Mouse (Mus musculus) kidney, embryonic 15.5 days (tissue): ENCODE results near the gene Bend5. TPM values are rescaled to one million over a fixed set of nuclear protein-coding genes. Genes with fewer than 3 reads are reported as not detected.

Experiments used
- ATAC-seq: fragments of 200-750 bp; cut with Nextera tagmentation; replicated peaks from 2 replicates; pipeline ENCODE4 v1.8.0; 2017; ENCODE audit warnings: moderate TSS enrichment; ENCODE audit not compliant: low FRiP score
- H3K27ac ChIP-seq: fragments of 300-500 bp; sonication (generic); 2 replicates; pipeline ENCODE4 v1.5.1; 2015; ENCODE audit warnings: mild to moderate bottlenecking, inconsistent platforms
- H3K27me3 ChIP-seq: fragments of 300-500 bp; sonication (generic); 2 replicates; pipeline ENCODE4 v1.6.1; 2015; ENCODE audit warnings: inconsistent platforms
- H3K36me3 ChIP-seq: fragments of 300-500 bp; sonication (generic); 2 replicates; pipeline ENCODE4 v1.6.1; 2015; ENCODE audit warnings: inconsistent platforms
- H3K4me1 ChIP-seq: fragments of 300-500 bp; sonication (generic); 2 replicates; pipeline ENCODE4 v1.6.1; 2015; ENCODE audit warnings: inconsistent platforms
- H3K4me2 ChIP-seq: fragments of 300-500 bp; sonication (generic); 2 replicates; pipeline ENCODE4 v1.6.1; 2015; ENCODE audit warnings: moderate library complexity, mild to moderate bottlenecking, inconsistent platforms
- H3K4me3 ChIP-seq: fragments of 300-500 bp; sonication (generic); replicated peaks from 2 replicates; pipeline ENCODE4 v1.5.1; 2015; ENCODE audit warnings: mild to moderate bottlenecking, inconsistent platforms
- H3K9ac ChIP-seq: fragments of 300-500 bp; sonication (generic); 2 replicates; pipeline ENCODE4 v1.6.1; 2015; ENCODE audit warnings: mild to moderate bottlenecking, inconsistent platforms
- H3K9me3 ChIP-seq: fragments of 300-500 bp; sonication (generic); replicated peaks from 2 replicates; pipeline ENCODE4 v1.6.1; 2016; ENCODE audit warnings: inconsistent platforms
- WGBS: fragments of 180-500 bp; shearing (Covaris S2); methylation state at CpG from one replicate; pipeline ENCODE4 v1.1.7; 2015; ENCODE audit warnings: mixed read lengths; 5-methylcytosine and 5-hydroxymethylcytosine counted together
- polyA plus RNA-seq: library from polyadenylated mRNA; unstranded; fragments of >200 nt; fragmentation: Nextera tagmentation; extraction: Ambion mirVana; gene quantifications from 2 replicates; pipeline ENCODE4 v1.2.1, GENCODE M21; 2015

The Bend5 gene
- polyA plus RNA-seq, 1 experiment from 2014 or later, result 26.3 TPM

- Histone ChIP-seq H3K4me3 (no peak overlapping the region), H3K4me2 (no peak overlapping the region), H3K9me3 (no peaks in the 10 kb centered on the region), H3K27ac (no peak overlapping the region), H3K36me3 (no peaks in the 10 kb centered on the region), H3K9ac (no peak overlapping the region), H3K4me1 (no peaks in the 10 kb centered on the region), H3K27me3 (no peaks in the 10 kb centered on the region)
- WGBS, result 77% methylated on average over 4 of the region's 4 CpGs
- ATAC-seq, result no peak
These were observed 53.0 kb downstream of the Bend5 start for GRCm38 (mm10) chr4:111467796-111468195.

GRCm38 (mm10) chr4:111469847-111470246 lies 55.0 kb downstream of the Bend5 start:
- no peaks in the 10 kb centered on the region for H3K9me3 ChIP-seq
- H3K4me1 ChIP-seq, result no peaks in the 10 kb centered on the region
- H3K27ac ChIP-seq, result no peak overlapping the region
- H3K36me3 ChIP-seq, result no peaks in the 10 kb centered on the region
- no peak for ATAC-seq
- H3K27me3 ChIP-seq, result no peaks in the 10 kb centered on the region
- 72% methylated on average over 2 of the region's 2 CpGs for WGBS
- no peak overlapping the region for H3K4me2 ChIP-seq
- no peak overlapping the region for H3K9ac ChIP-seq
- no peak overlapping the region for H3K4me3 ChIP-seq

GRCm38 (mm10) chr4:111471726-111472125 lies 56.9 kb downstream of the Bend5 start:
- Histone ChIP-seq H3K4me1 (no peaks in the 10 kb centered on the region), H3K36me3 (no peaks in the 10 kb centered on the region), H3K4me2 (no peak overlapping the region), H3K27ac (no peak overlapping the region), H3K9me3 (no peaks in the 10 kb centered on the region), H3K4me3 (no peak overlapping the region), H3K27me3 (no peaks in the 10 kb centered on the region), H3K9ac (no peak overlapping the region)
- ATAC-seq, result no peak
- 42% methylated on average over 3 of the region's 3 CpGs for WGBS

GRCm38 (mm10) chr4:111472511-111472910 lies 57.7 kb downstream of the Bend5 start:
- H3K27ac ChIP-seq, result no peak overlapping the region
- no peak overlapping the region for H3K9ac ChIP-seq
- H3K4me2 ChIP-seq, result no peak overlapping the region
- no peak for ATAC-seq
- no peaks in the 10 kb centered on the region for H3K36me3 ChIP-seq
- WGBS, result 85% methylated on average over 3 of the region's 3 CpGs
- H3K27me3 ChIP-seq, result no peaks in the 10 kb centered on the region
- H3K9me3 ChIP-seq, result no peaks in the 10 kb centered on the region
- H3K4me1 ChIP-seq, result no peaks in the 10 kb centered on the region
- H3K4me3 ChIP-seq, result no peak overlapping the region

GRCm38 (mm10) chr4:111473014-111473413 lies 58.2 kb downstream of the Bend5 start:
- Histone ChIP-seq H3K36me3 (no peaks in the 10 kb centered on the region), H3K27me3 (no peaks in the 10 kb centered on the region), H3K4me1 (no peaks in the 10 kb centered on the region), H3K27ac (no peak overlapping the region), H3K9me3 (no peaks in the 10 kb centered on the region), H3K4me3 (no peak overlapping the region), H3K4me2 (no peak overlapping the region), H3K9ac (no peak overlapping the region)
- no peak for ATAC-seq
- 94% methylated on average over 1 of the region's 1 CpGs for WGBS

GRCm38 (mm10) chr4:111475374-111475971 lies 60.7 kb downstream of the Bend5 start:
- H3K4me1 ChIP-seq, result no peaks in the 10 kb centered on the region
- WGBS, result 65% methylated on average over 10 of the region's 10 CpGs
- peak; percentile 57; the same call in 1 of the 2 replicates for ATAC-seq
- H3K36me3 ChIP-seq, result no peaks in the 10 kb centered on the region
- H3K9me3 ChIP-seq, result no peaks in the 10 kb centered on the region
- H3K9ac ChIP-seq, result no peak overlapping the region
- H3K4me2 ChIP-seq, result no peak overlapping the region
- H3K4me3 ChIP-seq, result no peak overlapping the region
- no peaks in the 10 kb centered on the region for H3K27me3 ChIP-seq
- H3K27ac ChIP-seq, result no peak overlapping the region

GRCm38 (mm10) chr4:111477507-111477906 lies 62.7 kb downstream of the Bend5 start:
- no peak overlapping the region for H3K4me2 ChIP-seq
- no peak overlapping the region for H3K9ac ChIP-seq
- no peaks in the 10 kb centered on the region for H3K27me3 ChIP-seq
- H3K9me3 ChIP-seq, result no peaks in the 10 kb centered on the region
- 55% methylated on average over 4 of the region's 4 CpGs for WGBS
- no peak overlapping the region for H3K27ac ChIP-seq
- H3K36me3 ChIP-seq, result no peaks in the 10 kb centered on the region
- H3K4me3 ChIP-seq, result no peak overlapping the region
- ATAC-seq, result no peak
- no peaks in the 10 kb centered on the region for H3K4me1 ChIP-seq

GRCm38 (mm10) chr4:111483499-111483898 lies 68.7 kb downstream of the Bend5 start:
- no peaks in the 10 kb centered on the region for H3K9me3 ChIP-seq
- ATAC-seq, result no peak
- no peak overlapping the region for H3K27ac ChIP-seq
- H3K4me2 ChIP-seq, result no peak overlapping the region
- H3K4me3 ChIP-seq, result no peak overlapping the region
- H3K27me3 ChIP-seq, result no peaks in the 10 kb centered on the region
- 80% methylated on average over 5 of the region's 5 CpGs for WGBS
- no peaks in the 10 kb centered on the region for H3K36me3 ChIP-seq
- 0 out of 2 replicates have a peak, but pooled peaks cover 4% of the 10 kb centered on the region for H3K4me1 ChIP-seq
- H3K9ac ChIP-seq, result no peak overlapping the region

- ATAC-seq, result no peak
- 56% methylated on average over 5 of the region's 5 CpGs for WGBS
- H3K4me2 ChIP-seq, result no peak overlapping the region
- no peaks in the 10 kb centered on the region for H3K27me3 ChIP-seq
- H3K27ac ChIP-seq, result no peak overlapping the region
- no peaks in the 10 kb centered on the region for H3K36me3 ChIP-seq
- H3K9ac ChIP-seq, result no peak overlapping the region
- H3K4me3 ChIP-seq, result no peak overlapping the region
- 0 out of 2 replicates have a peak, but pooled peaks cover 4% of the 10 kb centered on the region for H3K4me1 ChIP-seq
- H3K9me3 ChIP-seq, result no peaks in the 10 kb centered on the region
These were observed 70.4 kb downstream of the Bend5 start for GRCm38 (mm10) chr4:111485189-111485588.

- ATAC-seq, result no peak
- H3K27me3 ChIP-seq, result no peaks in the 10 kb centered on the region
- 81% methylated on average over 5 of the region's 5 CpGs for WGBS
These were observed 71.4 kb downstream of the Bend5 start for GRCm38 (mm10) chr4:111486187-111486586.

GRCm38 (mm10) chr4:111487233-111487843 lies 72.5 kb downstream of the Bend5 start:
- no peak overlapping the region for H3K9ac ChIP-seq
- 0 out of 2 replicates have a peak, but pooled peaks have one; percentile 36 for ATAC-seq
- 0 out of 2 replicates have a peak, but pooled peaks cover 4% of the 10 kb centered on the region for H3K4me1 ChIP-seq
- H3K36me3 ChIP-seq, result no peaks in the 10 kb centered on the region
- H3K27me3 ChIP-seq, result no peaks in the 10 kb centered on the region
- H3K4me3 ChIP-seq, result no peak overlapping the region
- no peak overlapping the region for H3K27ac ChIP-seq
- no peak overlapping the region for H3K4me2 ChIP-seq
- no peaks in the 10 kb centered on the region for H3K9me3 ChIP-seq
- 75% methylated on average over 4 of the region's 4 CpGs for WGBS

More at GRCm38 (mm10) chr4:111486187-111486586, 71.4 kb downstream of the Bend5 start:
- H3K4me2 ChIP-seq, result no peak overlapping the region
- H3K9ac ChIP-seq, result no peak overlapping the region
- 0 out of 2 replicates have a peak, but pooled peaks cover 4% of the 10 kb centered on the region for H3K4me1 ChIP-seq
- no peaks in the 10 kb centered on the region for H3K9me3 ChIP-seq
- no peak overlapping the region for H3K4me3 ChIP-seq
- H3K36me3 ChIP-seq, result no peaks in the 10 kb centered on the region
- no peak overlapping the region for H3K27ac ChIP-seq

GRCm38 (mm10) chr4:111493750-111494404 lies 79.1 kb downstream of the Bend5 start:
- Histone ChIP-seq H3K4me3 (no peak overlapping the region), H3K4me1 (no peaks in the 10 kb centered on the region), H3K4me2 (no peak overlapping the region), H3K27ac (no peak overlapping the region), H3K27me3 (no peaks in the 10 kb centered on the region), H3K9ac (no peak overlapping the region), H3K36me3 (no peaks in the 10 kb centered on the region), H3K9me3 (no peaks in the 10 kb centered on the region)
- 59% methylated on average over 5 of the region's 5 CpGs for WGBS
- ATAC-seq, result no peak; the same call in 1 of the 2 replicates
